Mouse (Mus musculus) forebrain, embryonic 12.5 days (tissue): ENCODE data around the gene Impdh2. TPM values are rescaled to one million over a fixed set of nuclear protein-coding genes. Genes with fewer than 3 reads are reported as not detected.

Source experiments
- ATAC-seq: fragments of 200-750 bp; cut with Nextera tagmentation; 2 replicates; pipeline ENCODE4 v1.8.0; 2017; ENCODE audit warnings: moderate TSS enrichment; ENCODE audit not compliant: low FRiP score
- H3K27ac ChIP-seq: fragments of 300-500 bp; sonication (generic); 2 replicates; pipeline ENCODE4 v1.5.1; 2016; ENCODE audit warnings: mild to moderate bottlenecking
- H3K27me3 ChIP-seq: fragments of 300-500 bp; sonication (generic); 2 replicates; pipeline ENCODE4 v1.6.1; 2016; ENCODE audit warnings: mild to moderate bottlenecking
- H3K36me3 ChIP-seq: fragments of 300-500 bp; sonication (generic); replicated peaks from 2 replicates; pipeline ENCODE4 v1.6.1; 2016; ENCODE audit warnings: mild to moderate bottlenecking
- H3K4me1 ChIP-seq: fragments of 300-500 bp; sonication (generic); 2 replicates; pipeline ENCODE4 v1.6.1; 2016
- H3K4me2 ChIP-seq: fragments of 300-500 bp; sonication (generic); 2 replicates; pipeline ENCODE4 v1.6.1; 2016; ENCODE audit warnings: mild to moderate bottlenecking, moderate library complexity
- H3K4me3 ChIP-seq: fragments of 300-500 bp; sonication (generic); replicated peaks from 2 replicates; pipeline ENCODE4 v1.5.1; 2016; ENCODE audit warnings: mild to moderate bottlenecking
- H3K9ac ChIP-seq: fragments of 300-500 bp; sonication (generic); 2 replicates; pipeline ENCODE4 v1.6.1; 2016; ENCODE audit warnings: mild to moderate bottlenecking
- H3K9me3 ChIP-seq: fragments of 300-500 bp; sonication (generic); 2 replicates; pipeline ENCODE4 v1.6.1; 2016
- WGBS: fragments of 180-500 bp; shearing (Covaris S2); methylation state at CpG from one replicate; pipeline ENCODE4 v1.1.7; 2016; 5-methylcytosine and 5-hydroxymethylcytosine counted together
- polyA plus RNA-seq: library from polyadenylated mRNA; unstranded; fragments of >200 nt; fragmentation: Nextera tagmentation; extraction: Ambion mirVana; gene quantifications from 2 replicates; pipeline ENCODE4 v1.2.1, GENCODE M21; 2016

Gene Impdh2
- polyA plus RNA-seq, 1 experiment from 2014 or later: 159 TPM

- ATAC-seq: no peak
- H3K27ac ChIP-seq: no peak overlapping the region
- H3K9ac ChIP-seq: no peak overlapping the region
- H3K4me3 ChIP-seq: no peak overlapping the region
- H3K4me2 ChIP-seq: no peak overlapping the region
- peaks cover 16% of the 10 kb centered on the region for H3K4me1 ChIP-seq
- peaks cover 77% of the 10 kb centered on the region for H3K36me3 ChIP-seq
- no peaks in the 10 kb centered on the region for H3K9me3 ChIP-seq
- 94% methylated on average over 4 of the region's 4 CpGs for WGBS
- no peaks in the 10 kb centered on the region for H3K27me3 ChIP-seq
These were observed 917 bp upstream of the Impdh2 start for GRCm38 (mm10) chr9:108559169-108559568.

- Histone ChIP-seq H3K4me1 (peaks cover 41% of the 10 kb centered on the region), H3K4me2 (no peak overlapping the region), H3K36me3 (peaks cover 56% of the 10 kb centered on the region), H3K27me3 (no peaks in the 10 kb centered on the region), H3K9me3 (no peaks in the 10 kb centered on the region), H3K9ac (no peak overlapping the region), H3K4me3 (no peak overlapping the region), H3K27ac (no peak overlapping the region)
- 90% methylated on average over 8 of the region's 8 CpGs for WGBS
- no peak for ATAC-seq
These were observed 3.6 kb downstream of the Impdh2 start for GRCm38 (mm10) chr9:108563671-108564070.

- Histone ChIP-seq H3K27ac (no peak overlapping the region), H3K9me3 (no peaks in the 10 kb centered on the region), H3K36me3 (peaks cover 51% of the 10 kb centered on the region), H3K4me3 (no peak overlapping the region), H3K4me2 (no peak overlapping the region), H3K4me1 (peaks cover 46% of the 10 kb centered on the region), H3K27me3 (no peaks in the 10 kb centered on the region), H3K9ac (no peak overlapping the region)
- no peak for ATAC-seq
- 88% methylated on average over 6 of the region's 7 CpGs for WGBS
These were observed 4.0 kb downstream of the Impdh2 start for GRCm38 (mm10) chr9:108564131-108564530.

GRCm38 (mm10) chr9:108565881-108566814 lies 6.1 kb downstream of the Impdh2 start:
- H3K27ac ChIP-seq: peak overlapping the region; percentile 97
- WGBS: 12% methylated on average over 35 of the region's 35 CpGs
- peak overlapping the region; percentile 98 for H3K4me2 ChIP-seq
- no peak; the same call in 1 of the 2 replicates for ATAC-seq
- peak overlapping the region; percentile 68 for H3K9ac ChIP-seq
- H3K27me3 ChIP-seq: no peaks in the 10 kb centered on the region
- H3K36me3 ChIP-seq: peaks cover 53% of the 10 kb centered on the region
- H3K4me1 ChIP-seq: peaks cover 59% of the 10 kb centered on the region
- H3K9me3 ChIP-seq: no peaks in the 10 kb centered on the region
- H3K4me3 ChIP-seq: peak overlapping the region; percentile 61

GRCm38 (mm10) chr9:108566815-108567776 lies 7.0 kb downstream of the Impdh2 start, which contains the start of gene Ndufaf3:
TSS of gene Ndufaf3 (minus strand) at chr9:108567434.
- Histone ChIP-seq H3K9ac (peak within 1 kb of the TSS; percentile 68), H3K27ac (peak within 1 kb of the TSS; percentile 97), H3K36me3 (peaks cover 55% of the 10 kb centered on the region), H3K27me3 (no peaks in the 10 kb centered on the region), H3K4me1 (peaks cover 51% of the 10 kb centered on the region), H3K4me3 (peak within 1 kb of the TSS; percentile 61), H3K9me3 (no peaks in the 10 kb centered on the region), H3K4me2 (peak within 1 kb of the TSS; percentile 98)
- peak; percentile 80 for ATAC-seq
- WGBS: under 1% methylated on average over 73 of the region's 73 CpGs

GRCm38 (mm10) chr9:108567931-108568419 lies 7.9 kb downstream of the Impdh2 start:
- peak overlapping the region; percentile 68 for H3K9ac ChIP-seq
- ATAC-seq: no peak
- H3K27me3 ChIP-seq: no peaks in the 10 kb centered on the region
- H3K9me3 ChIP-seq: no peaks in the 10 kb centered on the region
- peak overlapping the region; percentile 98 for H3K4me2 ChIP-seq
- H3K27ac ChIP-seq: peak overlapping the region; percentile 97
- WGBS: 7% methylated on average over 18 of the region's 18 CpGs
- peaks cover 51% of the 10 kb centered on the region for H3K4me1 ChIP-seq
- H3K36me3 ChIP-seq: peaks cover 55% of the 10 kb centered on the region
- H3K4me3 ChIP-seq: peak overlapping the region; percentile 61

GRCm38 (mm10) chr9:108568511-108568921 lies 8.4 kb downstream of the Impdh2 start:
- no peak for ATAC-seq
- Histone ChIP-seq H3K27ac (0 out of 2 replicates have a peak overlapping the region, but pooled peaks have one; percentile 97), H3K4me2 (peak overlapping the region; percentile 98), H3K27me3 (no peaks in the 10 kb centered on the region), H3K4me1 (peaks cover 55% of the 10 kb centered on the region), H3K9ac (no peak overlapping the region), H3K9me3 (no peaks in the 10 kb centered on the region), H3K4me3 (peak overlapping the region; percentile 61; the same call in 1 of the 2 replicates), H3K36me3 (peaks cover 56% of the 10 kb centered on the region)
- 83% methylated on average over 17 of the region's 17 CpGs for WGBS

GRCm38 (mm10) chr9:108569381-108570206 lies 9.5 kb downstream of the Impdh2 start, which contains the start of gene Dalrd3:
TSS of gene Dalrd3 (plus strand) at chr9:108569886.
- peak; percentile 71 for ATAC-seq
- Histone ChIP-seq H3K27ac (peak within 1 kb of the TSS; percentile 75), H3K9me3 (no peaks in the 10 kb centered on the region), H3K4me2 (peak within 1 kb of the TSS; percentile 99), H3K4me3 (peak within 1 kb of the TSS; percentile 63), H3K4me1 (peaks cover 61% of the 10 kb centered on the region), H3K27me3 (no peaks in the 10 kb centered on the region), H3K36me3 (peaks cover 56% of the 10 kb centered on the region), H3K9ac (peak within 1 kb of the TSS; percentile 64)
- WGBS: 5% methylated on average over 42 of the region's 42 CpGs

GRCm38 (mm10) chr9:108570207-108570896 lies 10.3 kb downstream of the Impdh2 start:
- H3K4me2 ChIP-seq: peak overlapping the region; percentile 99
- 3% methylated on average over 40 of the region's 40 CpGs for WGBS
- H3K9me3 ChIP-seq: no peaks in the 10 kb centered on the region
- peak overlapping the region; percentile 63 for H3K4me3 ChIP-seq
- peak overlapping the region; percentile 64 for H3K9ac ChIP-seq
- no peak; the same call in 1 of the 2 replicates for ATAC-seq
- H3K27me3 ChIP-seq: no peaks in the 10 kb centered on the region
- H3K27ac ChIP-seq: peak overlapping the region; percentile 75
- H3K4me1 ChIP-seq: peaks cover 69% of the 10 kb centered on the region
- peaks cover 56% of the 10 kb centered on the region for H3K36me3 ChIP-seq

- no peak for ATAC-seq
- H3K4me3 ChIP-seq: no peak overlapping the region
- H3K27ac ChIP-seq: no peak overlapping the region
- H3K9me3 ChIP-seq: no peaks in the 10 kb centered on the region
- H3K4me1 ChIP-seq: peaks cover 69% of the 10 kb centered on the region
- peaks cover 60% of the 10 kb centered on the region for H3K36me3 ChIP-seq
- no peaks in the 10 kb centered on the region for H3K27me3 ChIP-seq
- 93% methylated on average over 16 of the region's 16 CpGs for WGBS
- no peak overlapping the region; the same call in 1 of the 2 replicates for H3K4me2 ChIP-seq
- H3K9ac ChIP-seq: no peak overlapping the region
These were observed 11.4 kb downstream of the Impdh2 start for GRCm38 (mm10) chr9:108571401-108571973.
